Mouse (Mus musculus) heart, adult 2 months (tissue): ENCODE results near the gene Raet1d. TPM values are rescaled to one million over a fixed set of nuclear protein-coding genes. Genes with fewer than 3 reads are reported as not detected.
"Not testable (repeated sequence)": the region's sequence is repeated elsewhere in the genome, so short reads cannot be mapped to it uniquely, and the experiment has no call there.

Experiments
- DNase-seq, 2 experiments: peaks; one replicate each; pipeline ENCODE4 v3.0.0; 2021
- H3K27ac ChIP-seq: fragments of 200-600 bp; 2 replicates; pipeline ENCODE4 v1.8.1; 2022
- H3K27me3 ChIP-seq: fragments of 200-500 bp; 2 replicates; pipeline ENCODE4 v1.6.1; 2012; ENCODE audit warnings: mild to moderate bottlenecking, low read length, inconsistent platforms, mixed read lengths; ENCODE audit not compliant: control insufficient read depth, insufficient read depth
- H3K36me3 ChIP-seq: fragments of 200-500 bp; 2 replicates; pipeline ENCODE4 v1.6.1; 2012; ENCODE audit warnings: low read length, inconsistent platforms; ENCODE audit not compliant: control insufficient read depth, insufficient read depth
- H3K4me1 ChIP-seq: fragments of 200-500 bp; 2 replicates; pipeline ENCODE4 v1.6.1; 2011; ENCODE audit warnings: low read length; ENCODE audit not compliant: control insufficient read depth, insufficient read depth
- H3K4me3 ChIP-seq: fragments of 200-600 bp; 2 replicates; pipeline ENCODE4 v1.8.1; 2022
- H3K79me2 ChIP-seq: fragments of 200-500 bp; replicated peaks from 2 replicates; pipeline ENCODE4 v1.6.1; 2012; ENCODE audit warnings: mild to moderate bottlenecking, inconsistent platforms, low read length, moderate library complexity, mixed read lengths; ENCODE audit not compliant: control insufficient read depth, insufficient read depth
- H3K9ac ChIP-seq: fragments of 200-500 bp; 2 replicates; pipeline ENCODE4 v1.6.1; 2012; ENCODE audit warnings: low read depth, mild to moderate bottlenecking, control low read depth, inconsistent platforms, low read length, mixed read lengths
- CTCF ChIP-seq: fragments of 200-600 bp; IDR thresholded peaks from 2 replicates; pipeline ENCODE4 v1.8.1; 2022; ENCODE audit warnings: antibody characterized with exemption, mild to moderate bottlenecking, moderate library complexity
- WGBS: fragments of 180-500 bp; shearing (Covaris S2); methylation state at CpG from one replicate; pipeline ENCODE4 v1.1.7; 2018; 5-methylcytosine and 5-hydroxymethylcytosine counted together
- intact Hi-C: fragments of 180-260 bp; cut with DNase I; formaldehyde crosslinking; loops from one replicate; pipeline ENCODE4 v1.15.1; 2025
- polyA plus RNA-seq: library from polyadenylated mRNA; depleted of rRNA; stranded (reverse); fragments of >200 nt; gene quantifications from 2 replicates; pipeline ENCODE4 v1.2.3, GENCODE M21; 2012
- total RNA-seq, 2 experiments: library from RNA; stranded (reverse); gene quantifications; 2 replicates each; pipeline ENCODE4 v1.2.3; 2021

Gene Raet1d
- total and polyA plus RNA-seq, 3 experiments, result 0.08 TPM; not detected in 2

GRCm38 (mm10) chr10:22364915-22365314 lies 4.6 kb downstream of the Raet1d start:
- 85% methylated on average over 2 of the region's 2 CpGs for WGBS
- not testable (repeated sequence) for H3K79me2 ChIP-seq

GRCm38 (mm10) chr10:22381226-22381625 lies 20.9 kb downstream of the Raet1d start:
- H3K36me3 ChIP-seq, H3K9ac ChIP-seq, H3K4me1 ChIP-seq, DNase-seq, H3K79me2 ChIP-seq, intact Hi-C loops, H3K27me3 ChIP-seq, H3K4me3 ChIP-seq, H3K27ac ChIP-seq: not testable (repeated sequence)
- 21% methylated on average over 9 of the region's 10 CpGs for WGBS

More at GRCm38 (mm10) chr10:22364915-22365314, 4.6 kb downstream of the Raet1d start:
- H3K27ac ChIP-seq, H3K4me3 ChIP-seq, intact Hi-C loops, H3K27me3 ChIP-seq, H3K9ac ChIP-seq, DNase-seq, H3K36me3 ChIP-seq, H3K4me1 ChIP-seq: not testable (repeated sequence)

- H3K4me1 ChIP-seq, H3K79me2 ChIP-seq, intact Hi-C loops, DNase-seq, H3K27me3 ChIP-seq, H3K4me3 ChIP-seq, H3K27ac ChIP-seq, H3K9ac ChIP-seq, H3K36me3 ChIP-seq: not testable (repeated sequence)
- WGBS, result 89% methylated on average over 7 of the region's 7 CpGs
Measured at GRCm38 (mm10) chr10:22390146-22390545, 29.8 kb downstream of the Raet1d start.

- H3K79me2 ChIP-seq, H3K4me3 ChIP-seq, H3K4me1 ChIP-seq, DNase-seq, H3K27ac ChIP-seq, H3K9ac ChIP-seq, H3K27me3 ChIP-seq, intact Hi-C loops, H3K36me3 ChIP-seq: not testable (repeated sequence)
- WGBS, result 85% methylated on average over 5 of the region's 5 CpGs
Measured at GRCm38 (mm10) chr10:22391616-22392015, 31.3 kb downstream of the Raet1d start.

GRCm38 (mm10) chr10:22393028-22393824 lies 32.9 kb downstream of the Raet1d start:
- H3K27ac ChIP-seq, H3K9ac ChIP-seq, H3K27me3 ChIP-seq, H3K36me3 ChIP-seq, H3K4me1 ChIP-seq, intact Hi-C loops, H3K4me3 ChIP-seq, H3K79me2 ChIP-seq, DNase-seq: not testable (repeated sequence)
- WGBS, result no CpG with 5 or more reads among the region's 2 CpGs

GRCm38 (mm10) chr10:22396680-22397079 lies 36.3 kb downstream of the Raet1d start:
- H3K4me3 ChIP-seq, H3K4me1 ChIP-seq, DNase-seq, H3K27me3 ChIP-seq, H3K36me3 ChIP-seq, H3K79me2 ChIP-seq, intact Hi-C loops, H3K9ac ChIP-seq, H3K27ac ChIP-seq: not testable (repeated sequence)
- WGBS, result 15% methylated on average over 1 of the region's 1 CpGs

GRCm38 (mm10) chr10:22402225-22402917 lies 42.0 kb downstream of the Raet1d start:
- H3K4me1 ChIP-seq, H3K79me2 ChIP-seq, H3K27me3 ChIP-seq, H3K4me3 ChIP-seq, intact Hi-C loops, H3K36me3 ChIP-seq, H3K9ac ChIP-seq, H3K27ac ChIP-seq: not testable (repeated sequence)
- peak; percentile 45 to 57 for DNase-seq
- peak; percentile 58 for TF ChIP-seq CTCF
- 4% methylated on average over 9 of the region's 11 CpGs for WGBS

- H3K27me3 ChIP-seq, intact Hi-C loops, H3K4me3 ChIP-seq, H3K4me1 ChIP-seq, H3K9ac ChIP-seq, H3K27ac ChIP-seq, H3K79me2 ChIP-seq, H3K36me3 ChIP-seq: not testable (repeated sequence)
- 22% methylated on average over 1 of the region's 8 CpGs for WGBS
- peak; percentile 21 to 33 for DNase-seq
Measured at GRCm38 (mm10) chr10:22413702-22414494, 53.5 kb downstream of the Raet1d start.
